Mouse (Mus musculus) kidney, postnatal 10 days (tissue): ENCODE measurements around the gene Gm5767.

Experiments
- DNase-seq: peaks from one replicate; pipeline ENCODE4 v3.0.0; 2021; ENCODE audit warnings: mixed read lengths

The Gm5767 gene

GRCm38 (mm10) chr16:8670041-8671035 lies 10.2 kb upstream of the Gm5767 start:
- DNase-seq = no peak

GRCm38 (mm10) chr16:8671551-8672349 lies 8.8 kb upstream of the Gm5767 start, which contains the start of gene Carhsp1:
TSS of gene Carhsp1 (minus strand) at chr16:8672155.
- DNase-seq = peak; percentile 97

DNA sequence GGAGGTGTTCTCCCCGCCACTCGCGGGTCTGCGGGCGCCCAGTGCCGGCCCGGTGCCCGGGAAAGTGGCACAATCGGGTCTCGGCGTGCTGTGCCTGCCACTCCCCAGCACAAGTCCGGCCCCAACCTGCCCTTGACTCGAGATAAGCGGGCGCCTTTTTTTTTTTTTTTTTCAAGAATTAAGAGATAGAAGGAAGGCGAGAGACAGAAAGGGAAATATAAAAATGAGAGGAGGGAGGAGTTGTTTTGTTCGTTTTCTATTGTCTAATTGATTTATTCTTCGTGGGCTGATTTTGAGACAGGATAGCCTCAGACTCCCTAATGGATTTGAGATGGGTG lies 8.3 kb upstream of the Gm5767 start:
- no peak for DNase-seq

- no peak for DNase-seq
Observed at GRCm38 (mm10) chr16:8672811-8673210, 7.8 kb upstream of the Gm5767 start.

DNA sequence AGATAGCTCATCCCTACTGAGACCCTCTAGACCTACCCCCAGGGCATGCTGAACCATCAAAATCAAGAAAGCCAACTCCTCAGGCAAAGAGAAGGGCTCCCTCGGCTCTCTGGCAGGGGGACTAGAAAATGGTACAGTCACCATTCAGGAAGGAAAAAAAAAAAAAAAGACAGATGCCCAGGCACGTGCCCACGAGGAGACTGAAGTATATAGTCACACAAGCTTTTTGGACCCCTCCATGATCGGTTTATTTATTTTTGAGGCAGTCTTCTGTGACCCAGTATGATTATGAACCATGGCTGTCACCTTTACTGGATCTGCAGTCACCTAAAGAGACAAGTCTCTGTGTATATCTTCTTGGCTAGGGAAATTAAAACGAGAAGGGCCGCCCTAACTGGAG lies 7.2 kb upstream of the Gm5767 start:
- DNase-seq = no peak

- DNase-seq = peak; percentile 69
Observed at GRCm38 (mm10) chr16:8674165-8674564, 6.4 kb upstream of the Gm5767 start.

DNA sequence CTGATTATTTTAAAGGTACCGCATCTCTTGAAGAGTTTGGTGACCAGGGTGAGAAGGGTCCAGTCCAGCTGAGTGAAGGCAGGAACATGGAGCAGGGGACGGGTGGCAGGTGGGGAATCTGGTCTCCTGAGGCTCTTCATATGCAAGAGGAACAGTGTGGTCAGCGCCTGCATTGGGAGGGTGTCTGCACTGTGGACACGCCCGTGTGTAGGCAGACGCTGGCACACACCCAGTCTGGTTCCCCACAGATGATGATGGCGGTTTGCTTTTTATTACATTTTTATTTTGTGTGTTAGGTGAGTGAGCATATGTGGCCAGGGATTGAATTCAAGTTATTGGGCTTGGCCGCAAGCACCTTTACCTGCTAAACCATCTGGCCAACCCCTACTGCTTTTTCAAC lies 5.0 kb upstream of the Gm5767 start:
- DNase-seq = no peak

GRCm38 (mm10) chr16:8676228-8676627 lies 4.3 kb upstream of the Gm5767 start:
- no peak for DNase-seq

DNA sequence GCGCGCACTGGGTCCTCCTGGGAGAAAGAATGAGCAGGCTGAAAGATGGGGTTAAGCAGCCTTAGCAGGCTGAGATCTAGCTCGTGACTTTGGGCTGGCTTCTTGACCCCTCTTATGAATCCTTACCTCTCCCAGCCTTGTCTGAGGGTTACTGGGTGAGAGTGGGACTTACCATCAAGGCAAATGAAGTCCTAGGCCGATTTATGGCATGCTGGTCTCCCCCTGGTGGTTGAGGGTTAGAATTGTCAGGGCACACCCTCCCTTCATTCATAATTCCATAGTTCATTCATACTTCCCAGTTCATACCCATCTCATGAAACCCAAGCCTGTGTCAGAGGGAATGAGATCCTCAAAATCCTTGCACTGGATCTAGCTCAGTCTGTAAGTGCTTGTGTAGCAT lies 3.8 kb upstream of the Gm5767 start:
- peak; percentile 67 for DNase-seq

DNA sequence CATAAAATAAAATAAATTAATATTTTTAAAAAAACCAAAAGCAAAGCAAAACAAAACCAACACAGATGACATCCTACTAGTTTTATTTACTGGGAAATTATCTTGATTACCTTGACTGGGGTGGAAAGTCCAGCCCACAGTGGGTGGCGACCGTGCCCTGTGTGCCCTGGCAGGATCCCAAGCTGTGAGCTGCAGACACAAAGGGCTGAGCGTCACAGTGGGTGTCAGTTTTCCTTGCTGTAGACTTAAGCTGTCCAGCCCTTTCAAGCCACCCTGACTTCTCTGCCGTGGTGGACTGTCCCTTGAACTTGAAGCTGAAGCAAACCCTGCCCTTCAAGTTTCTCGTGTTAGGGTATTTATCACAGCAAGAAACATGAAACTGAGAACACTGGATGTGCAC lies 2.5 kb upstream of the Gm5767 start:
- peak; percentile 51 for DNase-seq

DNA sequence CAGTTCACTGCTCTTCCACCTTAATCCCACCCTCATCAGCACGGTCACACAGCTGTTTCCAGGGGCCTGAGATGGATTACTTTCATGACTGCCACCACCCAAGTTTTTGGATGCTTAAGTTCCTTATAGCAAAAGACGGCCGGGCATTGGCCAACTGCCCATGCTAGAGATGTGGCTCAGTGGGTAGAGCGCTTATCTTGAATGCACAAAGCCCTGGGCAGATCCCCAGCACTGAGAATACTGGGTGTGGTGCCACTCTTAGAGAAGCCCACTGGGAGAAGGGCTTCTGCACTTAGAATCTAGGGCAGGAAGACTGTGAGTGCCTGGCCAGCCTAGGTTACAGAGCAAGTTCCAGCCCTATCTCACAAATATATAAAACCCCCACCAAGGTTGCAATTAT lies 1.9 kb upstream of the Gm5767 start:
- no peak for DNase-seq

- DNase-seq = no peak
Observed at GRCm38 (mm10) chr16:8679780-8680179, 790 bp upstream of the Gm5767 start.

- no peak for DNase-seq
Observed at GRCm38 (mm10) chr16:8685087-8685486, 4.5 kb downstream of the Gm5767 start.

DNA sequence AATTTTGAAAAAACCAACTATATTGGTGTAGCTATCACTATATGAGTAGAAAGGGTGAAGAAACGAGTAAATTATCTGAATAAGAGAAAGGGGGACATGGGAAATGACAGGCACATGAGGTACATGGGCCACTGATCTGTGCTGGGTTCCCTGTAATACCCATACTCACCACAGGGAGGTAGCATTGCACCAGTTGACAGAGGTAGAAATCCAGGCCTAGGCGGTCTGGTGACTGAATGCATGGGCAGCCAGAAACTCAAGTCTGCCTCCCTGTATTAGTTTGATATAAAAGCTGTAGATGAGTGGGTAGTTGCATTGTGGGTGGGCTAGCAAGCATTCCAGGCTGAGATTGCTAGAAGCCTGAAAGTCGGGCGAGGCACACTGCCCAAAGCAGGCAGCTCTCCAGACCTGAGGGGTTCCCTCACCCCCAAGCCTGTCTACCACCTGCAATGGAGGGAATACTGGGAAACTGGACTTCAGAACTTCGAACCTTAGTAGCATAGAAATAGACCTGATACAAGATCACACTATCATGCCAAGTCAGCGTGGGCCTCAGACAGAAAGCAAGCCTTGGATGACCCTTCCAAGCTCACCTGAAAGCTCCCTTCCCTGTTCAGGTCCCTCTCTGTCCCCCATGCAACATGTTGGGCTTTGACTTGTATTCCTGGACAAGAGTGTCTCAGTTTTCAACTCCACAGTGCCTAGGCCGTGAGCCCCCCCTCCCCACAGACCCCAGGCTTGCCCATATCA lies 5.7 kb downstream of the Gm5767 start:
- DNase-seq = peak; percentile 85

DNA sequence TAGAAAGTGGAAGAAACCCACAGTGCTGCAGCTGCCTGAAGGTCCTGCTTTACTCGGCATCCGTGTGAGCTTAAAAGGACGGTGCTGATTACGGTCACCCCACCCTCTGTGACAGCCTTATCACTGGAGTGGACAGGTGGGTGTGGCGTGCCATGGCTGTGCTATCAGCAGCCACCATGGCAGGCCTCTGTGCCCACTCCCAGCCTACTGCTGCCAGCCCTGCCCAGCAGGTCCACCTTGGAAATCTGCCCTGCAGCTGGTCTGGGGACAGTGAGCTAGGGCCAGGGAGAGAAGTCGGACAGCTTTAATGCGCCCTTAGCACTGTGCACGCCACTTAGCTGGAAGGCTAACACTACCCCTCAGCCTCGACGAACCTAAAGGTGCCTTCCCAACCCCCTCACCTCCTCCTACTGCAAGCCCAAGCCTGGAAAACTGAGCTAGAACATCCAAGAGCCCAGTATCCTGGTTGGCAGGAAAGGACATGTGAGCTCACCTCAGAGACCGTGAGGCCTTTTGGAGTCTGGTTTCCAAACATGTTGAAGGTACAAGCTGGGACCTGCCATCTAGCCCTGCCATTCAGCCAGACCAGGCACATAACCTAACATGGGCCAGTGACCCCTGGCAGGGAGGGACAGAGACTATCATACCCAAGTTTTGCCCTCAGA lies 6.4 kb downstream of the Gm5767 start:
- DNase-seq = no peak

DNA sequence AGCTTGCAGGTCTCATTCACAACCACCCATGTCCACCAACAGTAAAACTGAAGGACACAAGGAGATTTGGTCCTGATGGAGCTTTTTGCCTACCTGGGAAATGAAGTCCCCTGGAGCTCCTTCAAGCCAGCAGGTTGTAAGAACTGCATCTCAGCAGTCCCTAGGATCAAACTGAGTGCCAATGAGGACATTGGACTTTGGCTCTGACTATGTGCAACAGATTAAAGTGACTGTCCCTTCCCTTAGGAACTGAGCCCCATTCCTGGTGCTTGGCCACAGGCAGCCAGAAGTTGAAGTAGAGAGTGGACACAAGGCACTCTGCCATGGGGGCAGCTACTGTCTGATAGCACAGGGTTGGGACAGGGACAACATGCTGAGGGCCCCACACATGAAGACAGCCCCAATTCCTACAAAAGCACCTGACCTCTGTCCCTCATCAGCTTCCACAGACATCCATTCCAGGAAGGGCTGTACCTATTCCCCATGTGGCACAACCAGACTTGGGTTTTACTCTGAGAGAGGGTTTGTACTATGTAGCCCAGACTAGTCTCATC lies 7.1 kb downstream of the Gm5767 start:
- DNase-seq = no peak

DNA sequence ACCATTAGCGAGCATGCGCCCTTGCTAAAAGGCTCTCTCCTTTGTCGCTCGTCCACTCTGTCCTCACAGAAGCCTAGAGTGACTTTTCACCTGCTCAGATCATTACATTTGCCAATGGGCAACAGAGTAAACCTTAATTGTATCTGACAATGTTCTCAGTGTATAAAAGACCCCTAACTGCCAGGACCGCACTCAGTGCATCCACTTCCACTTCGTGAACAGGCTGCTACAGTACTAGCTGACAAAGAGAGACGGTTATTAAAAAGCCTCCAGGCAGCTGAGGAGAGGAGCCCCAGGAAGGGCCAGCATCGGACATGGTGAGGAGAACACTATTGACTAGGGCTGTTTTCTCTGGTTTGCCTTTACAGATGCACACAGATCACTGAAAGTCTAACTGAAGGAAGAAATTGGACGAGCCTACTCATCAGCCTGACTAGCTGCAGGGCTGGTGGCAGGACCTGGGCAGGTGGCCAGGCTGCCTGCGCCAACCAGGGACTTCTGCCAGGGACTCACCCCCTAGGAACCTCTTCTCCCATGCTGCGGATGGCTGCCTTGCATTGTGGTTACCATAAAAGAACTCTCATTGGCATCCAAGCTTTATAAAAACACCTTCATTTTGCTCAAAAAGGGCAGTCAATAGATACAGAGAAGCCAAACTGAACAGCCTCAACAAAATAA lies 9.5 kb downstream of the Gm5767 start:
- no peak for DNase-seq

- no peak for DNase-seq
Observed at GRCm38 (mm10) chr16:8691206-8691605, 10.6 kb downstream of the Gm5767 start.

DNA sequence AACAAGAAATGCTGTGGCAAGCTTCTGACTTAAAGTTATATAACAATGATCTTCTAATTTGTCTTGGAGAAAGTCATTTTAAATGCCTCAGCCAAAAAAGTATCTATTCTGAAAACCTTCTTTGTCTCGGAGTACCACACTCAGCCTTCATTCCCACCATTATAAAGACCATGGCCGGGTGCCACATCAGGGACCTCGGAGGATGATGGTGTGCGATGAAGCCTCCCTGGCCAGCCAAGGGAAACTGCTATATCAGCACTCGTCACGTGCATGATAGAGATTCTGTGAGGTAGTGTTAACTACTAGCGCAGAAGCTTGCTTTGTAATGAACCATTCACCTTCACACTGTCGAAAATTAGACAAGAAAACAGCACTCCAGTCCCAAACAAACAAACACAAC lies 19.0 kb downstream of the Gm5767 start:
- no peak for DNase-seq

DNA sequence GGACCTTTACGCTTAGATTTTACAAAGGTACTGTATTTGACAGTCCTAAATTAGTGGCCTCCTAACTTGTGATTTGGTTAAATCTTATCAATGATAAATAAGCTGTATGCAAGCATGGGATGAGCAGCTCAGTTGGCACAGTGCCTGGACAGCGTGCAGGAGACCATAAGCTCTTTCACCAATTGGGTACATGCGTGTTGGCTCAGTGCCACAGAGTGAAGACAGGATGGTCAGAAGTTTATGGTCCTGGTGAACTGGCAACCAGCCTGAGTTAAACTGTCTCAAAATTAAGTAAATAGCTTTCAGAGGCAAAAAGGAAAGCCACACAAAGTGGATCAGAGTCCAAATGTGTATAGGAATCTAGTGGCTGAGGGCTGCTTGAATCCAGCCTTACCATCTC lies 20.0 kb downstream of the Gm5767 start:
- peak; percentile 87 for DNase-seq

DNA sequence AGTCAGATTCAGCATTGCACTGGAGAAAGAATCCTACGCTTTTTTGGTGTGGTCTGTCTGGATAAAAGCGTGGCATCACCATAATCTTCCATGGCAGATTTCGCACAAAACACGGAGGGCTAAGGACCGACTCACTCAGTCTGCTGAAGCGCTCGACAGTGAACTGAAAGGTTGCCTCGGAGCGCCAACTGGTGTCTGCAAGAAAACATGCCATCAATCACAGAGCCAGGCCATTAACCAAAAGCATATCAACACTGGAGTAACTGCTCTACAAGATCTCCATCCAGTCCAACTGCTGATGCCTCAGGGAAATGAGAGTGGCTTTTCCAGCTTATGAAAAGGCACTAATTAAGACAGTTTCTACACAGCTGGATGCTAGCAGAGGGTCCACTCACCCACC lies 31.4 kb downstream of the Gm5767 start:
- DNase-seq = no peak

DNA sequence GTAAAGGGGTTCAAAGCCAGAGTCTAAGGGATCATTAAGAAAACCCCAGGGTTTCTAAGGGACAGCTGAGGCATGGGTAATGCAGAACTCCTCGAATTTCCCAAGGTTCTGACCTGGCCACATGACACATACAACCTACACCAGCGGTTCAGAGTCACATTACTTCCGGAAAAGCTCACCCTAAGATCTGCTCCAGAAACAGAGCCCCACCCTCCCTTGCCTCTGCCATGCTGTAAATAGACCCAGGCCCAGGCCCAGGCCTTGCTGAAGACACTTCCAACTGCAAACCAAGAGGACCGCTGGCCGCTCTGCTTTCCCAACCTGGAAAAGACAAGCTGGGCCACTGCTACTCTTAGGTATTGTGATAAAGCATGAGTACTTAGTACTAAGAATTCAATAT lies 34.3 kb downstream of the Gm5767 start:
- DNase-seq = no peak
